Mouse (Mus musculus): Measurements from ENCODE around the gene Mvk. TPM values are rescaled to one million over a fixed set of nuclear protein-coding genes. Genes with fewer than 3 reads are reported as not detected.

Gene Mvk
- polyA plus RNA-seq (2012; rRNA removed), result 13.0 and 17.3 TPM in 2 replicates

GRCm38 (mm10) chr5:114443566-114444367 lies at the start of gene Mvk, which contains the start of gene Mmab:
Gene Mvk (plus strand): TSS chr5:114444269.
Gene Mmab (minus strand): TSS chr5:114444060.
- Histone ChIP-seq H3K4me3 (ENCODE audit: extremely low read depth, insufficient read depth, insufficient read length) (peak within 1 kb of the TSS; percentile 92), H3K27me3 (ENCODE audit: control insufficient read depth, insufficient read depth, low read length) (no peaks in the 10 kb centered on the region), H3K27ac (ENCODE audit: insufficient read depth, low read length) (peak within 1 kb of the TSS; percentile 71), H3K4me1 (ENCODE audit: control insufficient read depth, insufficient read depth, insufficient read length) (no peaks in the 10 kb centered on the region), H3K36me3 (ENCODE audit: control insufficient read depth, insufficient read depth, low read length) (no peaks in the 10 kb centered on the region)
- DNase-seq (ENCODE audit: low read depth in 1 of 2, low spot score in 2 of 2), result peak; percentile 95
- TF ChIP-seq CTCF (IDR thresholded peaks at IDR 0.05; ENCODE audit: extremely low read depth, insufficient read depth, insufficient read length, insufficient replicate concordance) (no peak), POLR2A (IDR thresholded peaks at IDR 0.05; ENCODE audit: low read depth, low read length) (0 out of 2 replicates have a peak, but pooled peaks have one; percentile 16)
- WGBS, result 2% methylated on average over 43 of the region's 43 CpGs

GRCm38 (mm10) chr5:114406592-114406991 lies 37.5 kb upstream of the Mvk start:
- H3K27ac ChIP-seq (ENCODE audit: insufficient read depth, low read length), result no peak overlapping the region
- H3K27me3 ChIP-seq (ENCODE audit: control insufficient read depth, insufficient read depth, low read length), result no peaks in the 10 kb centered on the region
- no peak for TF ChIP-seq POLR2A (IDR thresholded peaks at IDR 0.05; ENCODE audit: low read depth, low read length)
- no peak overlapping the region for H3K4me3 ChIP-seq (ENCODE audit: extremely low read depth, insufficient read depth, insufficient read length)
- H3K36me3 ChIP-seq (ENCODE audit: control insufficient read depth, insufficient read depth, low read length), result peaks cover 88% of the 10 kb centered on the region
- H3K4me1 ChIP-seq (ENCODE audit: control insufficient read depth, insufficient read depth, insufficient read length), result no peaks in the 10 kb centered on the region
- WGBS, result 89% methylated on average over 14 of the region's 14 CpGs
- DNase-seq (ENCODE audit: low read depth in 1 of 2, low spot score in 2 of 2), result no peak

- H3K27me3 ChIP-seq (ENCODE audit: control insufficient read depth, insufficient read depth, low read length), result no peaks in the 10 kb centered on the region
- peaks cover 88% of the 10 kb centered on the region for H3K36me3 ChIP-seq (ENCODE audit: control insufficient read depth, insufficient read depth, low read length)
- no peak overlapping the region for H3K4me3 ChIP-seq (ENCODE audit: extremely low read depth, insufficient read depth, insufficient read length)
- no peak for TF ChIP-seq CTCF (IDR thresholded peaks at IDR 0.05; ENCODE audit: extremely low read depth, insufficient read depth, insufficient read length, insufficient replicate concordance)
- TF ChIP-seq POLR2A (IDR thresholded peaks at IDR 0.05; ENCODE audit: low read depth, low read length), result no peak
- H3K27ac ChIP-seq (ENCODE audit: insufficient read depth, low read length), result no peak overlapping the region
- WGBS, result 86% methylated on average over 10 of the region's 10 CpGs
- H3K4me1 ChIP-seq (ENCODE audit: control insufficient read depth, insufficient read depth, insufficient read length), result no peaks in the 10 kb centered on the region
- no peak for DNase-seq (ENCODE audit: low read depth in 1 of 2, low spot score in 2 of 2)
These were observed 36.8 kb upstream of the Mvk start for GRCm38 (mm10) chr5:114407269-114407668.

GRCm38 (mm10) chr5:114407810-114408209 lies 36.3 kb upstream of the Mvk start:
- peaks cover 88% of the 10 kb centered on the region for H3K36me3 ChIP-seq (ENCODE audit: control insufficient read depth, insufficient read depth, low read length)
- 96% methylated on average over 9 of the region's 9 CpGs for WGBS
- TF ChIP-seq POLR2A (IDR thresholded peaks at IDR 0.05; ENCODE audit: low read depth, low read length), result no peak
- no peak for TF ChIP-seq CTCF (IDR thresholded peaks at IDR 0.05; ENCODE audit: extremely low read depth, insufficient read depth, insufficient read length, insufficient replicate concordance)

GRCm38 (mm10) chr5:114408846-114409245 lies 35.2 kb upstream of the Mvk start:
- no peak for DNase-seq (ENCODE audit: low read depth in 1 of 2, low spot score in 2 of 2)
- Histone ChIP-seq H3K4me1 (ENCODE audit: control insufficient read depth, insufficient read depth, insufficient read length) (no peaks in the 10 kb centered on the region), H3K27ac (ENCODE audit: insufficient read depth, low read length) (no peak overlapping the region), H3K27me3 (ENCODE audit: control insufficient read depth, insufficient read depth, low read length) (no peaks in the 10 kb centered on the region), H3K36me3 (ENCODE audit: control insufficient read depth, insufficient read depth, low read length) (peaks cover 87% of the 10 kb centered on the region), H3K4me3 (ENCODE audit: extremely low read depth, insufficient read depth, insufficient read length) (no peak overlapping the region)
- no peak for TF ChIP-seq CTCF (IDR thresholded peaks at IDR 0.05; ENCODE audit: extremely low read depth, insufficient read depth, insufficient read length, insufficient replicate concordance)
- no peak for TF ChIP-seq POLR2A (IDR thresholded peaks at IDR 0.05; ENCODE audit: low read depth, low read length)
- 96% methylated on average over 11 of the region's 11 CpGs for WGBS

More at GRCm38 (mm10) chr5:114407810-114408209, 36.3 kb upstream of the Mvk start:
- H3K27ac ChIP-seq (ENCODE audit: insufficient read depth, low read length), result no peak overlapping the region
- no peak overlapping the region for H3K4me3 ChIP-seq (ENCODE audit: extremely low read depth, insufficient read depth, insufficient read length)
- H3K4me1 ChIP-seq (ENCODE audit: control insufficient read depth, insufficient read depth, insufficient read length), result no peaks in the 10 kb centered on the region
- H3K27me3 ChIP-seq (ENCODE audit: control insufficient read depth, insufficient read depth, low read length), result no peaks in the 10 kb centered on the region
- DNase-seq (ENCODE audit: low read depth in 1 of 2, low spot score in 2 of 2), result no peak

GRCm38 (mm10) chr5:114410429-114410828 lies 33.6 kb upstream of the Mvk start:
- no peak for DNase-seq (ENCODE audit: low read depth in 1 of 2, low spot score in 2 of 2)
- peaks cover 77% of the 10 kb centered on the region for H3K36me3 ChIP-seq (ENCODE audit: control insufficient read depth, insufficient read depth, low read length)
- H3K4me3 ChIP-seq (ENCODE audit: extremely low read depth, insufficient read depth, insufficient read length), result no peak overlapping the region
- no peak for TF ChIP-seq CTCF (IDR thresholded peaks at IDR 0.05; ENCODE audit: extremely low read depth, insufficient read depth, insufficient read length, insufficient replicate concordance)
- no peak for TF ChIP-seq POLR2A (IDR thresholded peaks at IDR 0.05; ENCODE audit: low read depth, low read length)
- no peak overlapping the region for H3K27ac ChIP-seq (ENCODE audit: insufficient read depth, low read length)
- no peaks in the 10 kb centered on the region for H3K4me1 ChIP-seq (ENCODE audit: control insufficient read depth, insufficient read depth, insufficient read length)
- 92% methylated on average over 13 of the region's 13 CpGs for WGBS
- no peaks in the 10 kb centered on the region for H3K27me3 ChIP-seq (ENCODE audit: control insufficient read depth, insufficient read depth, low read length)
